Mouse (Mus musculus) hindbrain, embryonic 11.5 days (tissue): ENCODE measurements around the gene Kat7. TPM values are rescaled to one million over a fixed set of nuclear protein-coding genes. Genes with fewer than 3 reads are reported as not detected.

ENCODE experiments used
- polyA plus RNA-seq: library from polyadenylated mRNA; unstranded; fragments of >200 nt; fragmentation: Nextera tagmentation; extraction: Ambion mirVana; gene quantifications from 2 replicates; pipeline ENCODE4 v1.2.1, GENCODE M21; 2014

Kat7 gene
- polyA plus RNA-seq, 1 experiment from 2014 or later = 63.8 TPM

Other genes starting within 250 kb of the Kat7 start
- 4.2 and 4.4 TPM in 2 replicates for gene Itga3, start 233.4 kb downstream of the Kat7 start, polyA plus RNA-seq
- gene Dlx3, start 190.1 kb downstream of the Kat7 start, polyA plus RNA-seq = 1.7 TPM in 2 replicates
- 0.13 TPM in 1 of 2 replicates, not detected in the other for gene Dlx4, start 164.0 kb downstream of the Kat7 start, polyA plus RNA-seq
- 0.22 TPM in 1 of 2 replicates, not detected in the other for gene Tac4, start 48.7 kb downstream of the Kat7 start, polyA plus RNA-seq
- 8.3 and 11.1 TPM in 2 replicates for gene Fam117a, start 26.8 kb upstream of the Kat7 start, polyA plus RNA-seq
- gene Slc35b1, start 74.4 kb upstream of the Kat7 start, polyA plus RNA-seq = 134 and 143 TPM in 2 replicates
- gene Spop, start 103.8 kb upstream of the Kat7 start, polyA plus RNA-seq = 133 and 146 TPM in 2 replicates
- gene Nxph3, start 204.3 kb upstream of the Kat7 start, polyA plus RNA-seq = 0.22 and 0.69 TPM in 2 replicates